Mouse (Mus musculus): ENCODE results near the gene Pxk.
"Not testable (repeated sequence)": the region's sequence is repeated elsewhere in the genome, so short reads cannot be mapped to it uniquely, and the experiment has no call there.

Gene Pxk

DNA sequence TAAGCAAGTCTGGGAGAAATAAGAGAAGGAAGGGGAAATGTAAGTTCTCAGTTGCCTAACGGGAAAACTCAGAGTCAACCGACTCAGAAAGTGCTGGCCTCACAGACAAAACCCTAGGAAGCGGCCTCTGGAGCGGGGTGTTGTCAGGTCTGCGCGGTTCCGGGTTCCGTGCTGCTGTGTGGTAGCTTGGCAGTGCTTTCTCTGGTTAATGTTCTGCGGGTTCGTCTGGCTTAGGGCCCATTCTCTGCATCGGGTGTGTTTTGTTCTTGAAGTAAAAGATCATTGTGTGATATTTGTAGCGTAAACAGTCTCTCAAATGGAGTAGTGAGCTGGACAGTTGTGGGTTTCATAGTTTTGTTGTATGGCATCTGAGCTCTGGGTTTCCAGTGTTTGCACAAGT lies 4.7 kb downstream of the Pxk start:
- no peak for DNase-seq (ENCODE audit: low read depth)

DNA sequence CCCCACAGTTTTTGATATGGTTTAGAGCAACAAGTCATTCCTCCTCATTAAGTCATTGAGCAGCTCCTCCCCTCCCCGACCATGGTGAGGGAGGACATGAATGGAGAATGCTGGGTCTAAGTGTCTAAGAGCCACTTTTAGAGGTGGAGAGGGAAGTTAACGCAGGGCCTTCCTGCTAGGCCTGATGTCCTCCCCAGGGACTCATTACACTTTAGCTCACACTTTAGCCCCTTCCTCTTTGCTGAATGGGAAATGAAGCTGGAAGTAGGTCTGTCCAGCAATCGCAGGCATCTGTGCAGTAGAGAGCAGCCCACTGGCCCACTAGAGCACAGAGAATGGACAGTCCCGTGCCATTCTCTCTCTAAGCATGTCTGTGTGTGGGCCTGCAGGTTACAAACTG lies 10.0 kb downstream of the Pxk start:
- no peak for DNase-seq (ENCODE audit: low read depth)

DNA sequence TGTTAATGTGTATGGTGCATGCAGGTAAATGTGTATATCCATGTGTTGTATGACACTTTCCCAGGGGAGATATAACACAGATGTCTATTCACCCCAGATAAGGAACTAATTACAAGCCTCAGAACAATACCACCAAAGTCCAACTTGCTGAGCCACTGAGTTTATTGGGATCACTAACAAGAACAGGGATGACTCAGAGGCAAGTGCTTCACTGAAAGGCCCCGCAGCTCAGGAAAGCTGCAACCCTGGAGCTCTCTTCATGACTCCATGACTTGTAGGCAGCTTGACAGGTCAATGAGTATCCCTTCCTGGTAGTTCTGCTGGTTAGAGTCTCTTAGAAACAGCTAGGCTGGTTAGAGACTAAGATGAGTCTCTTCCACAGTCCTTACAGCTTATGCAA lies 11.0 kb downstream of the Pxk start:
- no peak for DNase-seq (ENCODE audit: low read depth)

DNA sequence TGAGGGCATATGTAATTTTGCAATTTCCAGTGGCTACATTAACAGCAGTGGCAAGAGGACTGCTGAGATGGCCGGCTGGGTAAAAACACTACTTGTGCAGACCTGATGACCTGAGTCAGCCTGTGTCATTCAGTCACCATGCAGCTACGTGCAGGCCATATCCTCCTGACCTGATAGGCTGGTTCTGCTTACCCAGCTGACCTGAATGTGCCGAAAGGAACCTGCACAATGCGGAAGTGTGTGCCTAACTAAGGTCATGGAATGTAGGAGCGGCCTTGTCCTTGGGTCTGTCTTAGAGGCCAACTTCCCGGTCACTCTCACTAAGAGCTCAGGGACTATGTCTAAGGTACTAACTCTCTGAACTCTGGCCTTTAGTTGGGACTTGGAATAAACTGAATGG lies 13.5 kb downstream of the Pxk start:
- DNase-seq (ENCODE audit: low read depth), result no peak

DNA sequence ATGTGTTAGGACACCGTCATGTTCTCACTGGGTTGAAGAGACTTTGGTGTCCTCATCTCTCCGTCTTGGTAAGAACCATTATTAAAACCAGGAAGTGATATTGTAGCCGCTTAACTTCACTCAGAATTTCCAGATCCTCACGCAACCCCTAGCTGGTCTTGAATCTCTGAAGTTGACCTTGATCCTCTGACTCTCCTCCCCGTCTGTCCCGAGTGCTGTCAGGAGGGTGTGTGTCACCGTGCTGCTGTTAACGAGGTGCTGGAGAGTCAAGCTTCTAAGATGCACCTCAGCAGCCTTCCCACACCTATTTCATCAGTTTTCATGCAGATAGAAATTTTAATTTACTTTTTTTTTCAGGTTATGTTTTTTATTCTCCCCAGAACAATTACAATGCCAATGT lies 14.0 kb downstream of the Pxk start:
- no peak for DNase-seq (ENCODE audit: low read depth)

DNA sequence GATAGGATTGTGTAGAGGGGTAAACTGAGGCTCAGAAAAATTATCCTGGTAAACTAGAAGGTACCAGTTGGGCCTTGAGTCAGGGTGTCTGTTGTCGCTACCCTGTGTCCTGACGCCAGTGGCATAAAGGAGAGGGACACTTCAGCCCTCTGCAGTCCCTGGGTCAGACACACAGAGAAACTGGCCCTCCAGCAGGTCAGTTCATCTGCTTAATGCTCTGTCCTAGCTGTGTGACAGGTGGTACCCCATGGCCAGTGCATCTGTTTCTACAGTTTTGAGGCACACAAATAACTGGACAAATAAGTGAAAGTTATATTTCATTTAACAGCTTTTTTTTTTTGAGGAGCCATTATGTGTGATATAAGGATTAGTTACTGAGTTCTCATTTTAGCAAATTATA lies 15.6 kb downstream of the Pxk start:
- no peak for DNase-seq (ENCODE audit: low read depth)

DNA sequence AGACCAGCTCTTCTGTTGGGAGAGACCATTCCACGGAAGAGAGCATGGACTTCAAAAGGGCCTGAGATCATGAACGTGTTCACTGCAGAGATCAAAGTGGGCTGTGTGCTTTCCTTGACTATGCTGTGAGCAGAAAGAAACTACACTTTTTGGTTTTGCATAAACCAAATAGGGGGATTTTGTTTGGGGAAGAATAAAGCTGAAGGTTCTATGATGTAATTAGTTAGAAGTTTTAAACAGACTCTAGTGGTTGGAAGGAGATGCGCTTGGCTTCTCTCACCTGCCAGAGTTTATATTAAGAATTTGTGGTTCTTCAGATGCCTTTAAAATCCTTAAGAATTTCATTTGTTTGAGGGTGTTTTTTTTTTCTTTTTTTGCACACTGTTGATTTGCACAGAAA lies 16.3 kb downstream of the Pxk start:
- no peak for DNase-seq (ENCODE audit: low read depth)

DNA sequence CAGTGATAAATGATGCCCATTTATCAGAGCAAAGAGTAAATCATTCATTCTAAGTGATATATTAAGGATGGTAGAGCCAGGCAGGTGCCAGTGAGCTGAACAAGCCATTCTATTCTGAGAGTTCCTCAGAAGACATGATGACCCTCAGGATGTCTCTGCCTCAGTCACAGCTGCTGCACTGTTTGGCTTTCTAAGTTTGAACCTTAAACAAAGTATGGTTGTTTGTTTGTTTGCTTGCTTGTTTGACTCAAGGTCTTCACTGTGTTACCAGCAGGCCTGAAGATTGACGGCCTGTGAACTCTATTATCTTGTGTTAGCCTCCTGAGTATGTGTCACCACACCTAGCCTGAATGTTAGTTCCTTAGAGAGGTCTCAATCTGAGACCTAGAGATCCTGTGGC lies 16.7 kb downstream of the Pxk start:
- no peak for DNase-seq (ENCODE audit: low read depth)

DNA sequence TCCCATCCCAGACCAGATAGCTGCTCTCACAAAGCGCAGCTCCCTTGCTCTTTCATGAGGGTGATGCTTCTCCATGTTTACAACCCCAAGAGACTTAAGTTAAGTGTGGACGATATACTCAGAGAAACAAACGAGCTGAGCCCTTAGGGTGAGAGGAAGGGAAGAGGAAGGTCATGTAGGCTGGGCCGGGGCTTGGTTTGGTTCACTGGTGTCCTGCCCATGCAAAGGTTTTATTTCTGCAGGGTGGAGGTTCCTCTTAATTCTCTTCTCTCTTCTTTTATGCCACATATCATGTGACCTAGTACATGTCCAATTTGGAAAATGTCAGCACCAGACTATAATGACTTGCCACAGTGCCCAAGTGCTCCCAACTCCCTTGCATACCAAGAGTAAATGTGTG lies 17.8 kb downstream of the Pxk start:
- DNase-seq (ENCODE audit: low read depth), result no peak

DNA sequence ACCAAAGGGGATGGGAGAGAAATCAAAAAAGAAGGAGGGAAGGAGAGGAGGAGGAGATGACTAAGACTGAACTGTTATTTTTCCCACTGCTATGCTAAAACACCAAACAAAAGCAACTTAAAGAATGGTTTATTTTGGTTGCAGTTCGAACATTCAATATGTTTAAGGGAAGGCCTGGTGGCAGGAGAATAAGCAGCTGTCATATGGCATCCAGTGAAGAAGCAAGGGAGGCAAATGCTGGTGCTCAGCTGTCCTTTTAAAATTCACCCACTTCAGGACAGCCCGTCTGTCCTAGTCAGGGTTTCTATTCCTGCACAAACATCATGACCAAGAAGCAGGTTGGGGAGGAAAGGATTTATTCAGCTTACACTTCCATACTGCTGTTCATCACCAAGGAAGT lies 19.4 kb downstream of the Pxk start:
- no peak for DNase-seq (ENCODE audit: low read depth)

DNA sequence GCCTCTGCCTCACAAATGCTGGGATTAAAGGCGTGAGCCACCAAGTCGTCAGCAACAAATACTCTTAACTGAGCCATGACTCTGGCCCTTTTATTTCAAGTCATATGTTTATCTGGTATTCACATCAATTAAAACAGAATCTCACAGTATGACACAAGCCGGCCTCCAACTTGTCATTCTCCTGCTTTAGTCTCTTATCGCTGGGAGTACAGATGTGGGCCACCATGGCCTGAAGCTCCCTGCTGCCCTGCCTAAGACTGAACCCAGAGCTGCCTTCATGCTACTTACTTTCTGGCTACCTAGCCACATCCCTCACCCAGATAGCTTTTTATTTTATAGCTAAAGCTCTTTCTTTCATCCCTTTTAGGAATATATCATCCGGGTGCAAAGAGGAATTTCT lies 21.4 kb downstream of the Pxk start:
- DNase-seq (ENCODE audit: low read depth), result no peak

DNA sequence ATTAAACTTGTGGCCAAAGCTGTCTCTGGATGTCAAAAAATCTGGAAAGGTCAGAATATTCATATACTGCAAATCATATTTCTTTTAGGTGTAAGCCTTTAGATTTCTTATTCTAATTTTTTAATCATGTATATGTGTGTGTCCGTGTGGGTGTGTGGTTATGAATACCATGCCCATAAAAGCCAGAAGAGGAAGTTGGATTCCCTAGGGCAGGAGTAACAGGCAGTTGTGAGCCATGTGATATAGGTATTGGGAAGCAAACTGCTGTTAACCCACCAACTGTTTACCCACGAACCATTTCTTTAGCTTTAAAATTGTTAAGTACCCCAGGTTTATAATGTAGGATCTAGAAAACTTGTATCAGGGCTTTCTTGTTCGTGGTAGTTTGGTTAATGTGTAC lies 21.9 kb downstream of the Pxk start:
- no peak for DNase-seq (ENCODE audit: low read depth)

DNA sequence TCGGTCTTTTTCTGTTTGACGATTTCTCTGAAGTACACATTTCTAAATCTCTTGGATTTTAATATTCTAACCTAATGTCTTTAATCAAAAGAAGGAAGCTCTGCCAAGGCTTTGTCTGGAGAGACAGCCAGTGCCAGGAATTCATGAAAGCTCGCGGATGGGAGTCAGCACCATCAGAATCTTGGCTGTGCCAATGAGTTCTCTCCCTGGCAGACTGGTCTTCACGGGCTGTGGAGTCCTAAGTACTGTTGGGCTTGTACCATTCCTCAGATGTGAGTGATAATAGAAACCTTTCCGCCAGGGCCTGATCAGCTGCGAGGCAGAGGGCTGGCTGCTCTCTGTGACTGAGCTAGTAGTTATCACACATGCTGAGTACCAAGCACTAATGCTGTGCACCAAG lies 25.1 kb downstream of the Pxk start:
- no peak for DNase-seq (ENCODE audit: low read depth)

DNA sequence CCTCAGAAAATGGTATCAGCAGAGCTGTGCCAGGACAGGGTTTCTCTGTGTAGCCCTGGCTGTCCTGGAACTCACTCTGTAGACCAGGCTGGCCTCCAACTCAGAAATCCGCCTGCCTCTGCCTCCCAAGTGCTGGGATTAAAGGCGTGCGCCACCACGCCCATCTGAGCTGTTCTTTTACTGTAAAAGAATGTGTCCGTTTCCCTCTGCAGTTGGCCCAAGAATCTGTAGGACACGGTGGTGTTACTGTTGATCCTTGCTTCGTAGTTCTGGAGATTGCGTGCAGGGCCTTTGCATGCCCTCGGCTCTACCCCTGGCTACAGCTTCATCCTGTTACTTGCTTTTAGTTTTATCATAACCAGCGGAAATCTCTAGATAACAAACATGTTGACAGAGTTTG lies 25.6 kb downstream of the Pxk start:
- DNase-seq (ENCODE audit: low read depth), result not testable (repeated sequence)

DNA sequence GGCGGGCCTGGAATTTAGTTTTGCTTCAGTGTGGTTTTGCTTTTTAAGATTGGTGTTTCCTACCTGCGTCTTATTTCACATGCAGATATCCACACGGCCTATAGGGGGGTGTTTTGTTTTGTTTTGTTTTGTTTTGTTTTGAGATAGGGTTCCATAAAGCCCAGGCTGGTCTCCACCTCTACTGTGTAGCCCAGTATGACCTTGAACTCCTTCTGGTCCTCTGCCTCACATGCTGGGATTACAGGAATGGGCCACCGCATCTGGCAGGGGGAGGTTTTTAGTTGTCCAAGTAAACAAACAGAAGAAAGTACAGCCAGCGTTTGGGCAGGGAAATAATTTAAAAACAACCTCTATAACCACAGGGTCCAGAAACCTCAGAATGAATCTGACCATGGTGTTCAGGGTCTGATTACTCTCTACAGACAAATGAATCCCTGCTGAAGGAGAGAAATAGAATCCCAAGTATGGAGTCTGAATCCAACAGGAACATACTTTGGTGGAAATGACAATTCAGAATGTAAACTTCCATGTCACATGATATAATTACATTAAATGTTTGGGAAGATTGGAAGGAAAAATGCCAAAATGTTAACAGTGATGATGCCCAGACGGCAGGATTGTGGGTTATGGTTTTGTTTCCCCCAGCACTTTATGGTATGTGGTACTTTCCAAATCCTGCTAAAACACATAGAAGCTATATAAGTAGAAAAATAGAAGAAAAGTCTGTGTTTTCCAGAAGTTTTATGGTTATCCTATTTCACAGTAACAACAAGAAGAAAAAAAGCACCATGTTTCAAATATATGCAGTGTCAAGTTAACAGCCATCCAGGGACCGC lies 26.3 kb downstream of the Pxk start:
- no peak for DNase-seq (ENCODE audit: low read depth)

DNA sequence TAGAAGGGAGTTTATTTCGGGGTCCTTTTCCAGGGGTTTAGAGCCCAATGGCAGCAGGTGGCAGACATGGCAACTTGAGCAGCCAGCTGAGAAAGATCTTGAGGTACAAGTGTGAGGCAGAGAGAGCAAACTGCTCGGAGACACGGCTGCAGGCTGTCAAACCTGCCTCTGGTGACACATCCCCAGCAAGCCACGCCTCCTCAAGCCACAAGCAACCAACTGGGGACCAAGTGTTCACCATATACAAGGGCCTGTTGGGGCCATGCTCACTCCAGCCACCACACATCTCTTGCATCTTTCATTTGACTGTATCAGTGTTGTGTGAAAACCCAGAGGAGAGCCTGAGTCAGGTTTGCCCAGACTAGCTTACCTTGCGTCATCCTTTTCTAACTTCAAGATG lies 30.0 kb downstream of the Pxk start:
- no peak for DNase-seq (ENCODE audit: low read depth)

DNA sequence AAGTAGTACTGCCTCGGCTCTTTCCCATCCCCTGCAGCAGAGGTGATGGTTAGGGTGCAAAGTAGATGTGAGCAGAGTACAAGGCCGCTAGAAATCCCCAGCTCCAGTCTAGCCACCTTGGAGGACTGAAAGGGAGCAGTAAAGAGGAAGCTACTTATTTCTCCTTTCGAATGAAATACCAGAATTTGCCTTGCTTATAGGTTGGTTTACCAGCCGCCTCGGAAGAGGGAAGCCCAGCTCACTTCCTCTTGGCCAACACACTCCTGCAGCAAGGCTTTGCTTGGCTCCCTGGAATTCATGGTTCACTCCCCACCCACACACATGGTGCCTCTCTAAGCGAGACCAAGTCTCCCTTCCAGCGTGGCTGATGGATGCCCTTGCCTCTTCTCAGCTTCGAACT lies 34.8 kb downstream of the Pxk start:
- no peak for DNase-seq (ENCODE audit: low read depth)

DNA sequence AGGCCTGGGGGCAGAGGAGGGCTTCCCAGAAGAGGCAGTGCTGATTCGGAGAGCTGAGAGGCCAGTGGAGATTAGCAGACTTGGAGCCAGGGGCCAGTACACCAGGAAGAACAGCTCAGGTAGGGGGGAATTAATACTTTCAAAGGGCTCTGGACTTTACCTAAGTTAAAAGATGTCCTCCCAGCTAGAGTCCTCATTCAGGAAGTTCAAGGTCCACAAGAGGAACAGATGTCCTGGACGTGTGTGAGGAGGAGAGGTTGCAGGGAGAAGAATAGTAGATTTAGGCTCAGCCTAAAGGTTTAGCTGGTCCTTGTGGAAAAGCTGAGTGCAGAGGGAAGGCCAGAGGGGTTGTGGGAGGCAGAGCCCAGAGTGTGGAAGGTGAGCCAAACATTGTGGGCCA lies 36.2 kb downstream of the Pxk start:
- no peak for DNase-seq (ENCODE audit: low read depth)

DNA sequence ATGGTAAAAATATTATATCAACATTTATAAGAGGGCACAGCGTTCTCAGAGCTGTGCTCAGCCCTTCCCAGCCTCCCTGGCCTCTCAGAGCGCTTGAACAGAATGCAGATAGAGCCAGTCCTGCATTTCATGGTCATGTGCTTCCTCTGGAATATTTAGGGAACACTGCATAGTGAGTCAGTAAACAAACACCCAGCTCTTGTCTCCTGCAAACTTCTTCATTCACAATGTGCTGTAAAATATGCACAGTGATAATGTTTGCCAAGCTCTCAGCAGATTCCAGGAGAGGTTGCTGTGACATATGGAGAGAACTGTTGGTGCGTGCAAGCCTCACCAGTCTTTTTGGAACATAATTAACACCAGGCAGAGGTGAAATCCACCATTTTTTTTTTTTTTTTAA lies 37.1 kb downstream of the Pxk start:
- DNase-seq (ENCODE audit: low read depth), result no peak

DNA sequence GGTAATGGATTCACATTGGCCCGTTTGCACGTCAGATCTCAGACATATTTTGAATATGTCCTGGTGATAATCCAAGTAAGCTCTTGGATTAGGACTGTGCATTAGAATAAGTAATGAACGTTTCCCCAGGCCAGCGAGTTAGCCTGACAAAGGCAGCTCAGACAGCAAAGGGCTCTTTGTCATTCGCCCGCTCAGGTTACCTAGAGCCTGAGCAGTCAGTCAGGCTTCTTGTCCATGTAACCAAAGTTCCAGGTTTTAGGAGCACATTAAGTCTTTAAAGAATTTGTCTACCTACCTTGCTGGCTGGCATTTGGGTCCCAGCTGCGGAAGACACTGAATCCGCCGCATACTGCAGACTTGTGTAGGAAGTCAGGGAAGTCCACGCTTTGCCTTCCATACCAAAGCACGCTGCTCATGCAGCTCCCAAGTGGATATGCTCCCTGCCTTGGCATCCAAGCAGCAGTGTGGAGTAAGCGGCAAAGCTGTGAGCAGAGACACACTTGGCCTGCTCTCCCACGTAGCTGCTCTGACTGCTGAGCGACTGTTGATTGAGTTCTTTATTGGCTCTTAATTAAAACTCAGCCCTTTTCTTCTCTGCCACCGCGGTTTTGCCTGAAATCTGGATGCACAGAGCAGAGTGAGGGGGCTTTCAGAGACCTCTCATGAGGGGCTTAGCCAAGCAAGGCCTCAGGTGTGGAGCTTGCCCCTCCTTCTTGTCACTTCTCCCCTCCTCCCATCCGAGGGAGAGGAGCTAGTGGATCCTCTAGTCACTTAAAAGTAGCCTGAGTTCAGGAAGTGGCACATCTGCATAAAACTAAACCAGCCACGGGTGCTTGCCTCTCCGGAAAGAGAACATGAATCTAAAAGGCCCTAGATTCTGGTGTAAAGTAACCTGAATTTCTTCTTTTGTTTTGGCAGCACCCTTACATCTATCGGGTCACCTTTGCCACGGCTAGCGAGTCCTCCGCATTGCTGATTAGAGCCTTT lies 42.0 kb downstream of the Pxk start:
- no peak for DNase-seq (ENCODE audit: low read depth)

DNA sequence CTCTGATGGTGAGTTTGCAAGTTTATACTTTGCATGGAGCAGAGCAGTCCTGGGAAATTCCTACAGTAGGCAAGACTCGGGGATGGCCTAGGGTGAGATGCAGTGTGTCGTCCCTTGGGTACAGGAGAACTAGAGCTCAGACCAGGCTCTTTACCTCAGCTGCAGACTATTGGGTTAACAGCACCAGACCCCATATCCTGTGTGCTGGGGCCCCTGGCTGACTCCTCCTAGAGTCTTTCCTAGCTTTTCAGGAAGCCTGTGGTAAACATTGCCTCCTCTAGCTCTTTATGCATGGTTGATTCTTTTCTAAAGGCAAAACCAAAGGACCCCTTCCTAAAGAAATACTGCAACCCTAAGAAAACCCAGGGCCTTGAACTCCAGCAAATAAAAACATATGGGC lies 43.1 kb downstream of the Pxk start:
- DNase-seq (ENCODE audit: low read depth), result no peak

DNA sequence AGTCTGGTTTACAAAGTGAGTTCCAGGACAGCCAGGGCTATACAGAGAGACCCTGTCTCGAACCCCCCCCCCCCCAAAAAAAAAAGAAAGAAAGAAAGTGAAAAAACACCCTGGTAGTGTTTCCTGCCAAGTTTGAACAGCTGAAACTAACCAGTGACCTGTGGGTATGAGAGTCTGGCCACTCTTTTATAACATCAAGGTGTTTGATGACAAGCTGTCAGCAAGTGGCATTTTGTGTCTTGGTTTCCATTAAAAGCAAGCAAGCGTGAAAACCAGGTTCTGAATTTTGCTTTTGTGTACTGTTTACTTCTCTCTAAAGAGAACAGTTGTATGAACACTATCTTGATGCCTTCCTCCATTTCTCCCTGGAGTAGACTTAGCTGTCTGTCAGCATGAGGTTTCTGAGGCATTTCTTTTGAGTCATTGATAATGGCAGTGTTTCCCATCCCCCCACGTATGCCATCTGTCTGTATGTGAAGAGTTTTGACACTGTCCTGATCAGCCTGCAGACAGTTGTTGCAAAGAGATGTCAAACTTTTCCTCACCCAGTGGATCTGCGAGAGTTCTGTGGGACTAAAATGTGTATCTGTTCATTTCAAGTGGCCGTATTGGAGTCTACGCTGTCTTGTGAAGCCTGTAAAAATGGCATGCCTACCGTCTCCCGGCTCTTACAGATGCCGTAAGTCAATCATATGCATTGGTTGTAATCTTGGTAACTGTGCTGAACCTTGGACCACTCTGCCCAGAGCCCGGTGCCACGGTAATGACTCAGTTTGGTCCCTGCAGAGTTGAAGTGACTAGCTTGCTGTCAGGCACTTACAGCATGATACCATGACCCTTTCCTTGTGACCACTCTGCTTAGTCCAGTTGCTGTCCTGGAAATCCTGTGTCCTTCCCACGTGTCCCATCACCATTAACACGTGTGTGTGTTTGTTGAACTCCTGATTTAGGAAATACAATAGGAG lies 47.9 kb downstream of the Pxk start:
- DNase-seq (ENCODE audit: low read depth), result no peak
